Mouse (Mus musculus) CD4-positive, CD25-positive, alpha-beta regulatory T cell, adult 2 months (primary cell): ENCODE results near the gene Camk2n2.
"Not testable (repeated sequence)": the region's sequence is repeated elsewhere in the genome, so short reads cannot be mapped to it uniquely, and the experiment has no call there.

Source experiments
- DNase-seq: peaks from one replicate; pipeline ENCODE4 v3.0.0-alpha.2; 2012; ENCODE audit warnings: low read depth, low spot score

The Camk2n2 gene

DNA sequence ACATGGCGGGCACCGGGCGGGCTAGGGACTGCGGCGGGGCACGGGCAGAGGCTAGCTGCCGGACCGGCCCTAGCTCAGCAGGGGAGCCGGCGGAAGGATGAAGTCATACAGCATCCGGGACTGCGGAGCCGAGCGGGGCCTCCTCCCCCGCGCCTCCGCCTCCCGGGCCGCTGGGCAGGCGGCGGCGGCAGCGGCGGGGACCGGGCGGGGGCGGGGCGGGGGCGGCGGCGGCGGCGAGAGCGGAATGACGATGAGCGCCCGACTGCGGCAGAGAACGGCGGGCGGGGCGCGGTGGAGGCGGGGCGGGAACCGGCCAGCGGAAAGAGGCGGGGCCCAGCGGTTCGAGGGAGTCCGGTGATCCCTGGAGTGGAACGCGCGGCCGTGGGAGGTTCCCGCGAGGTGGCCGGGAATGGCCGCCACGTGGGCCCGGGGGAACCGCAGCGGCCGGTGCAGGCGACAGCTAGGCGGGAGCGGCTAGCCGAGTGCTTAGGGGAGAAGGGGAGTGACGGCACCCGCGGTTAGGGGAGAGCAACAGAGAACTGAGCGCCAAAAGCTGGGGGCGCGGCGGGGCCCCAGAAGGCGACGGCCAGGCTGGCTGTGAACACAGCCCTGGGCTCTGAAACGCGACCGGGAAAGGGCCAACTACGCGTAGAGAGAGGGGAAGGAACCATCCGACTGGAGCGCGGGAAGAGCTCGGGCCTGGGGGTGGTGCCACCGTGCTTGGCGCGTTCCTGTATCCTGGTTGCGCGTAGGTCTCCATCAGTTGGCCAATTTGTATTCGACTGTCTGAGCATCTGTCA is at the start of gene Camk2n2:
Gene Camk2n2, minus strand, starts transcription at position 97 of the 800 bp plus-strand sequence.
- DNase-seq: peak; percentile 44

GRCm38 (mm10) chr16:20670291-20670690 is 49.2 kb upstream of the Camk2n2 start:
- DNase-seq: no peak

GRCm38 (mm10) chr16:20668013-20668412 is 46.9 kb upstream of the Camk2n2 start, which contains the start of gene Eif4g1:
TSS of gene Eif4g1 (plus strand) at chr16:20668313.
- not testable (repeated sequence) for DNase-seq

DNA sequence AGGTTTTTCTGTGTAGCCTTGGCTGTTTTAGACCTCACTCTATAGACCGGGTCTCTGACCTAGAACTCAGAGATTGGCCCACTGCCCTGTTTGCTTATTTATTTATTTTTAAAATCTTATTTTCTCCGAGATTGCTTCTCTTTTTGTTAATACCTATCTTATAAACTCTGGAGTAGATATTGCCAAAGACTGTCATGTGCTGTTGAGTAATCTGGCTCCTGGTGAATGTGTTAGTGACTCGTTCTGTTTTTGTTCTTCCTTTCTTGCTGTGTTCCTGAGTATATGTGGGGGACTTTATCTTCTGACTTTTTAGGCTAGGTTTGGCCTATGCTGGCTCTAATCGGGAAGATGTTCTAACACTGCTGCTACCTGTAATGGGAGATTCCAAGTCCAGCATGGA is 36.6 kb upstream of the Camk2n2 start:
- no peak for DNase-seq

- no peak for DNase-seq
Measured at GRCm38 (mm10) chr16:20653315-20653714, 32.2 kb upstream of the Camk2n2 start.

DNA sequence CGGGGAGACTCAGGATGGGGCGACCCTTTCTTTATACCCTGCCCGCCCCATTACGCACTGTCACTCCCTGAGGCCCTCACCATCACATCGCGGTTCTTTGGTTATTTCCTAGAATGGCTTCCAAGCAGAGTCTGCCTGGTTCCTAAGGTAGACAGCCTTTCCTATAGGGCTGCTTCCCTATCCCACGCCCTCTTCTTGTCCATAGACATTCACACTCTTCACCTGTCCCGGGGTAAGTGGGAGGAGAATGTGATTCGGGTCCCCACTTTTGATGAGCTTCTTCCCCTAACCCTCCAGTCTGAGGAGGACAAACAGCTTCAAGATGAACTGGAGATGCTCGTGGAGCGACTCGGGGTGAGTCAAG is 30.8 kb upstream of the Camk2n2 start:
- no peak for DNase-seq

GRCm38 (mm10) chr16:20651076-20651946 is 30.2 kb upstream of the Camk2n2 start, which contains the start of gene Psmd2:
TSS of gene Psmd2 (plus strand) at chr16:20651652.
- peak; percentile 95 for DNase-seq

- DNase-seq: no peak
Measured at GRCm38 (mm10) chr16:20643911-20644310, 22.8 kb upstream of the Camk2n2 start.

DNA sequence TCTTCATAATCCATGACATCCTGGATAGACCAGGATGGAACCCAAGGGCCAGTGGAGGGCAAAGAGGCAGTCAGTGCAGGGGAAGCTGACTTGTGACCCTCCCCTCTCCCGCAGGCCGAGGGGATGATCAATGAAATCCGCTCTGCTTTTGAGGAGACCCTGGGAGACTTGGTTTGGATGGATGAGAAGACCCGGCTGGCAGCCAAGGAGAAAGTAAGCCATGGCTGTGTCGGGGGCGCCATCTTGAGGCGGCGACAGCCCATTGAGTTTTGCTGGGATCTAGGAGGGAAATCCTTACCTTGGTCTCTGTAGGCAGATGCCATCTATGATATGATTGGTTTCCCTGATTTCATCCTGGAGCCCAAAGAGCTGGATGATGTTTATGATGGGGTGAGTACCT is 21.1 kb upstream of the Camk2n2 start:
- DNase-seq: peak; percentile 69

DNA sequence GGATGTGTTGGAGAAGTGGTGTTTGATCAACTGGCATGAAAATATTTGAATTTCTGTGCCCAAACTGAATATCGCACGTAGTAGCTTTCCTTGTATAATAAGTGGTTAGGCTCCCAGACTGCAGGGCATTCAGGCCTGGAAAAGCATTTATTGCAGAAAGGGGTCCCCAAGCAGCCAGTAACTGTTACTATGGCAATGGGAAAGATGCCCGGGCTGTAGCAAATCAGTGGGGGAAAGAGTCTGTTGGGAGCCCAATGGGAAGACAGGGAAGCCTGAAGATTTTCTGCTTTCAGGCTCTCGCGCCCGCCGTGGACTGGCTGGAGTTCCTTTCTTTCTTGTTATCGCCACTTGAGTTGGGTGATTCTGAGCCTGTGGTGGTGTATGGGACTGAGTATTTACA is 17.3 kb upstream of the Camk2n2 start:
- no peak for DNase-seq

- DNase-seq: no peak
Measured at GRCm38 (mm10) chr16:20637410-20637809, 16.3 kb upstream of the Camk2n2 start.

- DNase-seq: no peak
Measured at GRCm38 (mm10) chr16:20629731-20630634, 8.9 kb upstream of the Camk2n2 start, which contains the start of gene Ece2. TSS of gene Ece2 (plus strand) at chr16:20629828.

GRCm38 (mm10) chr16:20628871-20629391 is 7.8 kb upstream of the Camk2n2 start:
- no peak for DNase-seq

- no peak for DNase-seq
Measured at GRCm38 (mm10) chr16:20623211-20623610, 2.1 kb upstream of the Camk2n2 start.

GRCm38 (mm10) chr16:20621991-20622685 is 1.1 kb upstream of the Camk2n2 start:
- peak; percentile 53 for DNase-seq

GRCm38 (mm10) chr16:20620751-20621190 is 316 bp downstream of the Camk2n2 start:
- DNase-seq: no peak

- DNase-seq: no peak
Measured at GRCm38 (mm10) chr16:20620399-20620735, 720 bp downstream of the Camk2n2 start.

DNA sequence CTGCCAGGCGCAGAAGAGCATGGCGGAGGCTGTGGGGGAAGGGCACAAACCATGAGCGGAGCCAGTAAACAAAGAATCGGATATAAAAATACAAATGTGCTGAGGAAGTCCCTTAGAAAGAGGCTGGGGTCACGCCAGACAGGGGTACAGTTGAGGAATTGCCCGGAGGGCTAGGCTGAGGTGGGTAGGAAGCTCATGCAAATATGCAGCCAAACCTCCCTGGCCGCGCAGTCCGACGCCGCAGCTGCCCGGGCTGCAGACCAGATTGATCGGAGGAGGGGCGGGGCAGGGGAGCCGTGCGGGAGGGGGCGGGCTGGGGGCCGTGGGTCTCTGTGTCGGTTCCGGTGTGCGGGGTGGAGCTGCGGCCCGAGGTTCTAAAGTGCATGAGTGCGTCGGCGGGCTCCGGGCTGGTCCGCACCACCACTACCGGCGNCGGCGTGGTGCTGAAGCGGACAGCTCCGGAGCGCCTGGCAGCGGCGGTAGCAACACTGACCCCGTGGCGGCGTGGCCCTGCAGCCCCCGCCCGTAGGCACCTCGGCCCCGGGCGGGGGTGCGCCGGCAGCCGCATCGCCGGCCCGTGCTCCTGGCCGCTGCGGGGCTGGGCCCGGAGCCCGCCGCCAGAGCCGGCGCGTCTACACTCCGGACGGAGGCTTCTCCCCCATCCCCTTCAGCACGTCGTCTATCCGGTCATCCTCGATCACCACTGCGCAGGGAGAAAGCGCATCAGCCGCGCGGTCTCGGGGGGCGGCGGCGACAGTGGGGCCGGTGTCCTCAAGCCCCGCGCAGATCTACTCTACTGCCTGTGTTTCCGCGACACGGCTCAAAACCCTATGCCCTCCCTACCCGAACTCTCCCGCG is 1.3 kb downstream of the Camk2n2 start:
- DNase-seq: peak; percentile 55

GRCm38 (mm10) chr16:20611357-20612227 is 9.5 kb downstream of the Camk2n2 start, which contains the start of the genes Eef1akmt4, Gm49333 and Alg3:
TSS of gene Eef1akmt4 (plus strand) at chr16:20611593.
TSS of gene Gm49333 (plus strand) at chr16:20611610.
TSS of gene Alg3 (minus strand) at chr16:20611735.
- peak; percentile 92 for DNase-seq
